Mouse (Mus musculus): ENCODE data around the gene Cep128. TPM values are rescaled to one million over a fixed set of nuclear protein-coding genes. Genes with fewer than 3 reads are reported as not detected.

Cep128 gene
- total and polyA plus RNA-seq, 3 experiments, result 8.9 to 109 (median 47.7) TPM

DNA sequence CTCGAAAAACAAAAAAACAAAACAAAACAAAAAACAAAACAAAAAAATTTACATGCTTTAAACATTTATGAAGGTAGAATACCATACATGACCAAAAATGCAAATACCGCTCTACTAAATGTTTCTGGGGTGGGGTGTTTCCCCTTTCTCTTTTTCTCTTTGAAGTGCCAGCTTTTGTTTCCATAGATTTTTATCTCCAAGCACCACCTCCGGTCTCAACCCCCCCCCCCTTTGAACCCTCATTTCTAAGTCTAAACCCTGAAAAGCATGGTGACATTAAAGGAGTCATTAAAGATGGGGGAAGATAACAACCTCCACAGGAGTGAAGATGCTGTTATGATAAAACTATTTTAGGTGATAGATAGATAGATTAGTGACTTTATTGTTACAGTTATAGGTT lies 318.8 kb downstream of the Cep128 start:
- Histone ChIP-seq H3K9me3 (replicated peaks) (no peaks in the 10 kb centered on the region), H3K4me3 (ENCODE audit: low read depth, low read length) (no peak overlapping the region), H3K27me3 (ENCODE audit: insufficient read depth, low read length) (no peaks in the 10 kb centered on the region), H3K4me1 (ENCODE audit: insufficient read depth, low read depth, low read length) (peaks cover 4% of the 10 kb centered on the region; the same call in 1 of the 2 replicates), H3K36me3 (replicated peaks) (peaks cover 9% of the 10 kb centered on the region)
- no peak for TF ChIP-seq CTCF (IDR thresholded peaks at IDR 0.05; ENCODE audit: low read depth, low read length)
- no peak for TF ChIP-seq TAL1 (conservative IDR thresholded peaks at IDR 0.05; ENCODE audit: low read depth, low read length)
- TF ChIP-seq POLR2AphosphoS5 (IDR thresholded peaks at IDR 0.05; ENCODE audit: insufficient replicate concordance, low read depth, low read length), result no peak
- no peak for TF ChIP-seq GATA1 (IDR thresholded peaks at IDR 0.05; ENCODE audit: borderline replicate concordance, low read length)
- TF ChIP-seq GATA2 (IDR thresholded peaks at IDR 0.05; ENCODE audit: borderline replicate concordance, low read depth, low read length), result no peak
- no peak for DNase-seq (ENCODE audit: low spot score)
- no peak for ATAC-seq (ENCODE audit: extremely low read depth, insufficient number of reproducible peaks, low FRiP score, poor library complexity, severe bottlenecking)

DNA sequence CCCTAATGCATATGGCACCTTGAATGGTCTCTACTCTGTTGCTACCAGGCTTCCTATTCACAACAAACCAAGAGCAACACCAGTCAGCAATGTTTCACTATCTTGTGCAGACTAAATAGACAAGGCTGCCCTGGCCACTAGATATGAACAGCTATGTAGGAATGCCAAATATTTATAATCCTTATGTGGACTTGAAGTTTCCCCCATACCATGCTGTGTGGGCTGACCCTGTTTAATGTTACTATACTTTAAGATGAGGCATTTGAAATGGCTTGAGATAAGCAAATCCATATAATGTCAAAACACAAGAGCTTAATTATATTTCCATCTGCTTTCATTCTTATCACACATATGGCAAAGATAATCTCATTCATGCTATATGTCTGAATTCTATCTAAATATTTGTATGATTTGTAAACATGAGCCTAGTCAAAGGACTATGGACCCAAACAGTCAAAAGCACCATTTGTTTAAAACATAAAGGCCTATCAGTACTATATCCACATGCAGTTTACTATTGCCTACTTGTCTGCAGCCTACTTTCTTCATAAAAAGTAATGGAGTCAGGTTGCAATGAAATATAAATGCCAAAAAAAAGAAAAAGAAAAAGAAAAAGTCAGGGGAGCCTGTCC lies 319.7 kb downstream of the Cep128 start:
- DNase-seq (ENCODE audit: low spot score) (no peak), ATAC-seq (ENCODE audit: extremely low read depth, insufficient number of reproducible peaks, low FRiP score, poor library complexity, severe bottlenecking) (no peak)

DNA sequence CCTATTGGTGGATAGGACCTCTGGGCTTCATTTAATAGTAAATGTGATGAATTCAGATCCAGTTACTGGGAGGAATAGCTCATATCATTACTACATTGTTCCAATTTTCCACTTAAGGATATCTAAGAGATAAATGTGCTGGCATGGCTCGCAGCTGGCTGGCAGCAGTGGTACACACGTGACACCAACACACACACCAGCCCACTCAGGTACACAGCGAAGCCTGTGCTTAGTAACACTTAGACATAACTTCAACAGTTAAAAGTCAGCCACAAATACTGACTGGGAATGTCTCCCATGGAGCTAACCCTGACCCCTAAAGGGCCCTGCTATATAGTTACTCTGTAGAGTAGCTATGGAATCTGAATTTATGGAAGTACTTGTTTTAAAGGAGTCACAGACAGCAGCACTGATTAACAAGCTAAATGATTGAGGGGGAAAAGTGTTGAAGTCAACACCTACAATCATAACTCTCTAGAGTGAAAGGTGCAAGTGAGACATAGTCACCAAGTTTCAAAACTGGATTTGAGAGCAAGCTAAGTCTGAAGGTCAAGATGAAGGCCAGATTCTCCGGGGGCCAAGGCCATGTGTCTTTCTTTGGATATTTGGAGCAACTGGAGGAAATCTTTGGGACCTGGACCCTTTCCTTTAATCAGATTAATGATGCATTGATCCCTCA lies 320.7 kb downstream of the Cep128 start:
- ATAC-seq (ENCODE audit: extremely low read depth, insufficient number of reproducible peaks, low FRiP score, poor library complexity, severe bottlenecking) (no peak), DNase-seq (ENCODE audit: low spot score) (no peak)
- no peaks in the 10 kb centered on the region for H3K9me3 ChIP-seq (replicated peaks)
- peaks cover 9% of the 10 kb centered on the region for H3K36me3 ChIP-seq (replicated peaks)
- H3K27me3 ChIP-seq (ENCODE audit: insufficient read depth, low read length), result no peaks in the 10 kb centered on the region
- H3K4me3 ChIP-seq (ENCODE audit: low read depth, low read length), result no peak overlapping the region
- TF ChIP-seq GATA1 (IDR thresholded peaks at IDR 0.05; ENCODE audit: borderline replicate concordance, low read length) (no peak), GATA2 (IDR thresholded peaks at IDR 0.05; ENCODE audit: borderline replicate concordance, low read depth, low read length) (no peak), CTCF (IDR thresholded peaks at IDR 0.05; ENCODE audit: low read depth, low read length) (no peak), POLR2AphosphoS5 (IDR thresholded peaks at IDR 0.05; ENCODE audit: insufficient replicate concordance, low read depth, low read length) (no peak), TAL1 (conservative IDR thresholded peaks at IDR 0.05; ENCODE audit: low read depth, low read length) (no peak)
- H3K4me1 ChIP-seq (ENCODE audit: insufficient read depth, low read depth, low read length), result peaks cover 4% of the 10 kb centered on the region; the same call in 1 of the 2 replicates

More for the DNA sequence above, 319.7 kb downstream of the Cep128 start:
- Histone ChIP-seq H3K9me3 (replicated peaks) (no peaks in the 10 kb centered on the region), H3K27me3 (ENCODE audit: insufficient read depth, low read length) (no peaks in the 10 kb centered on the region), H3K36me3 (replicated peaks) (peaks cover 9% of the 10 kb centered on the region), H3K4me1 (ENCODE audit: insufficient read depth, low read depth, low read length) (peaks cover 4% of the 10 kb centered on the region; the same call in 1 of the 2 replicates), H3K4me3 (ENCODE audit: low read depth, low read length) (no peak overlapping the region)
- TF ChIP-seq GATA2 (IDR thresholded peaks at IDR 0.05; ENCODE audit: borderline replicate concordance, low read depth, low read length) (no peak), POLR2AphosphoS5 (IDR thresholded peaks at IDR 0.05; ENCODE audit: insufficient replicate concordance, low read depth, low read length) (no peak), CTCF (IDR thresholded peaks at IDR 0.05; ENCODE audit: low read depth, low read length) (no peak), TAL1 (conservative IDR thresholded peaks at IDR 0.05; ENCODE audit: low read depth, low read length) (no peak), GATA1 (IDR thresholded peaks at IDR 0.05; ENCODE audit: borderline replicate concordance, low read length) (no peak)

DNA sequence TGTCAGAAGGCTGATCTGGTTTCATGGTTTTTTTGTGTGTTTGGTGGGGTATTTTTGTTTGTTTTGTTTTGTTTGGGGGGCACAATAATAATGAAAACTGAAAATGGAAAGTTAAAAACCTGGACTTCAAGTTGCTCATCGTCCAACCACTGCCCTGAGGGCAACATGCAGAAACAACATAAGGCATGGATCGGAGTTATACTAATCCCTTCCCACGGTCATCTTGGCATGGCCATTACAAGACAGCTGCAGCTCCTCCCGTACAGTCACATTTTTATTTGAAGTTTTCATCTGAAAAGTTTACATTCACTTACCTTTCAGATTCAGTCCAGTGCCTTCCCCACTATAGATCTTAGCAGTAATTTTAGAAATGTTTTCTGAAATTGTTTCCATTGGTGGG lies 321.5 kb downstream of the Cep128 start:
- Histone ChIP-seq H3K36me3 (replicated peaks) (peaks cover 9% of the 10 kb centered on the region), H3K4me3 (ENCODE audit: low read depth, low read length) (no peak overlapping the region), H3K27me3 (ENCODE audit: insufficient read depth, low read length) (no peaks in the 10 kb centered on the region), H3K4me1 (ENCODE audit: insufficient read depth, low read depth, low read length) (peaks cover 4% of the 10 kb centered on the region; the same call in 1 of the 2 replicates), H3K9me3 (replicated peaks) (no peaks in the 10 kb centered on the region)
- no peak for DNase-seq (ENCODE audit: low spot score)
- TF ChIP-seq POLR2AphosphoS5 (IDR thresholded peaks at IDR 0.05; ENCODE audit: insufficient replicate concordance, low read depth, low read length) (no peak), TAL1 (conservative IDR thresholded peaks at IDR 0.05; ENCODE audit: low read depth, low read length) (no peak), CTCF (IDR thresholded peaks at IDR 0.05; ENCODE audit: low read depth, low read length) (no peak), GATA2 (IDR thresholded peaks at IDR 0.05; ENCODE audit: borderline replicate concordance, low read depth, low read length) (no peak), GATA1 (IDR thresholded peaks at IDR 0.05; ENCODE audit: borderline replicate concordance, low read length) (no peak)
- no peak for ATAC-seq (ENCODE audit: extremely low read depth, insufficient number of reproducible peaks, low FRiP score, poor library complexity, severe bottlenecking)

DNA sequence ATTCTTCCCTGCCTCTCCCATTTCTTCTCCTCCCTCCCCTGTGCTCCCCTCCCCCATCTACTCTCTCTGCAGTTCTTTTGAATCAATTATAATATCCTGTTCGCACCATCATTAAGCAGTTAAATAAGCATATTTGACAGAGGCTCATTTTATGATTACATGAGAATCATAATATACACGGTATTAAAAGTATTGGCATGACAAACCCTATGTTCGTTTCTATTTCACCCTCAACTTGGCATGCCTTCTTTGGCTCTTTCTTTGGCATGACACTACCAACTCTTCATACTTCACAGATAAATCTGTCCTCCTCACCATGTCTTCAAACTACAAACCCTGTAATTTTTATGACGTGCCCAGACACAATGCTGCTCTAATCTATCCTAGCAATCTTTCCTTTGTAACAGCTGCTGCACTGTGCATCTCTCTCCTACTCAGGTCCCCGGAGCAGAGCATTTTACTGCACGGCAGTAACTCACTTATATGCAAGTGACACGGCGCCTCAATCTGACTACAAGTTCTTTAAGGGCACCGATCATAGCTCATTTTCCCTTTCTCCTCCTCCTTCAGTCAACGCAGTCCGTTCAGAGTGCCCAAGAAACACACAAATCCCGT lies 324.4 kb downstream of the Cep128 start:
- no peaks in the 10 kb centered on the region for H3K27me3 ChIP-seq (ENCODE audit: insufficient read depth, low read length)
- ATAC-seq (ENCODE audit: extremely low read depth, insufficient number of reproducible peaks, low FRiP score, poor library complexity, severe bottlenecking) (no peak), DNase-seq (ENCODE audit: low spot score) (no peak)
- H3K9me3 ChIP-seq (replicated peaks), result no peaks in the 10 kb centered on the region
- peaks cover 11% of the 10 kb centered on the region for H3K36me3 ChIP-seq (replicated peaks)
- no peak overlapping the region for H3K4me3 ChIP-seq (ENCODE audit: low read depth, low read length)
- TF ChIP-seq TAL1 (conservative IDR thresholded peaks at IDR 0.05; ENCODE audit: low read depth, low read length), result no peak
- TF ChIP-seq POLR2AphosphoS5 (IDR thresholded peaks at IDR 0.05; ENCODE audit: insufficient replicate concordance, low read depth, low read length), result no peak
- TF ChIP-seq CTCF (IDR thresholded peaks at IDR 0.05; ENCODE audit: low read depth, low read length), result no peak
- TF ChIP-seq GATA1 (IDR thresholded peaks at IDR 0.05; ENCODE audit: borderline replicate concordance, low read length), result no peak
- TF ChIP-seq GATA2 (IDR thresholded peaks at IDR 0.05; ENCODE audit: borderline replicate concordance, low read depth, low read length), result no peak
- H3K4me1 ChIP-seq (ENCODE audit: insufficient read depth, low read depth, low read length), result peaks cover under 1% of the 10 kb centered on the region; the same call in 1 of the 2 replicates

DNA sequence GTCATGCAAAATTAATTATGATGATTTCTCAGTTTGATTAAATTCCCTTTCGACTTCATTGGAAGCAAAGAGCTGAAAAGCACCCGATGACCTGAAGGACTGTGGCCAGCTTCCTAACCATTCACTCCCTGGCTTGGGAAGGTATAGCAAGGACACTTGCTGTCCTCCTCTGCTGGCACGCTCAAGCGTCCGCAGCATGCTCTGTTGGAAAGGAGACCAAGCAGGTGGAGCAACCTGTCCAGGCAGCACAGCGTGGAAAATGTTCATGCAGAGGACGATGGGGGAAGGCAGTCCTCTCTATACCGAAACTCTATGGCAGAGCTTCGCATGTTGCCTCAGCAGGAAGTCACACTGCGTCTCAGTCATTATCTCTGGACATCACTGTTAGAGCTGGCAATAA lies 327.3 kb downstream of the Cep128 start:
- H3K36me3 ChIP-seq (replicated peaks), result peaks cover 8% of the 10 kb centered on the region
- ATAC-seq (ENCODE audit: extremely low read depth, insufficient number of reproducible peaks, low FRiP score, poor library complexity, severe bottlenecking), result no peak
- H3K4me1 ChIP-seq (ENCODE audit: insufficient read depth, low read depth, low read length), result no peaks in the 10 kb centered on the region
- TF ChIP-seq CTCF (IDR thresholded peaks at IDR 0.05; ENCODE audit: low read depth, low read length) (no peak), GATA1 (IDR thresholded peaks at IDR 0.05; ENCODE audit: borderline replicate concordance, low read length) (no peak), GATA2 (IDR thresholded peaks at IDR 0.05; ENCODE audit: borderline replicate concordance, low read depth, low read length) (no peak), TAL1 (conservative IDR thresholded peaks at IDR 0.05; ENCODE audit: low read depth, low read length) (no peak), POLR2AphosphoS5 (IDR thresholded peaks at IDR 0.05; ENCODE audit: insufficient replicate concordance, low read depth, low read length) (no peak)
- no peaks in the 10 kb centered on the region for H3K27me3 ChIP-seq (ENCODE audit: insufficient read depth, low read length)
- H3K9me3 ChIP-seq (replicated peaks), result no peaks in the 10 kb centered on the region
- no peak for DNase-seq (ENCODE audit: low spot score)
- H3K4me3 ChIP-seq (ENCODE audit: low read depth, low read length), result no peak overlapping the region

Measured in G1E (cell line).